Mouse (Mus musculus) heart, adult 2 months (tissue): Measurements from ENCODE around the gene Igfbp3. TPM values are rescaled to one million over a fixed set of nuclear protein-coding genes. Genes with fewer than 3 reads are reported as not detected.

Source experiments
- DNase-seq, 2 experiments: peaks; one replicate each; pipeline ENCODE4 v3.0.0; 2021
- H3K27ac ChIP-seq: fragments of 200-600 bp; 2 replicates; pipeline ENCODE4 v1.8.1; 2022
- H3K27me3 ChIP-seq: fragments of 200-500 bp; 2 replicates; pipeline ENCODE4 v1.6.1; 2012; ENCODE audit warnings: mild to moderate bottlenecking, low read length, inconsistent platforms, mixed read lengths; ENCODE audit not compliant: control insufficient read depth, insufficient read depth
- H3K36me3 ChIP-seq: fragments of 200-500 bp; 2 replicates; pipeline ENCODE4 v1.6.1; 2012; ENCODE audit warnings: low read length, inconsistent platforms; ENCODE audit not compliant: control insufficient read depth, insufficient read depth
- H3K4me1 ChIP-seq: fragments of 200-500 bp; 2 replicates; pipeline ENCODE4 v1.6.1; 2011; ENCODE audit warnings: low read length; ENCODE audit not compliant: control insufficient read depth, insufficient read depth
- H3K4me3 ChIP-seq: fragments of 200-600 bp; 2 replicates; pipeline ENCODE4 v1.8.1; 2022
- H3K79me2 ChIP-seq: fragments of 200-500 bp; replicated peaks from 2 replicates; pipeline ENCODE4 v1.6.1; 2012; ENCODE audit warnings: mild to moderate bottlenecking, inconsistent platforms, low read length, moderate library complexity, mixed read lengths; ENCODE audit not compliant: control insufficient read depth, insufficient read depth
- H3K9ac ChIP-seq: fragments of 200-500 bp; 2 replicates; pipeline ENCODE4 v1.6.1; 2012; ENCODE audit warnings: low read depth, mild to moderate bottlenecking, control low read depth, inconsistent platforms, low read length, mixed read lengths
- CTCF ChIP-seq: fragments of 200-600 bp; IDR thresholded peaks from 2 replicates; pipeline ENCODE4 v1.8.1; 2022; ENCODE audit warnings: antibody characterized with exemption, mild to moderate bottlenecking, moderate library complexity
- EP300 ChIP-seq: fragments of 200-500 bp; IDR thresholded peaks from 2 replicates; pipeline ENCODE4 v1.6.1; 2011; ENCODE audit warnings: low read depth, low read length, control low read depth; ENCODE audit not compliant: insufficient read depth
- POLR2A ChIP-seq: fragments of 200-500 bp; IDR thresholded peaks from 2 replicates; pipeline ENCODE4 v1.6.1; 2011; ENCODE audit warnings: mild to moderate bottlenecking, low read depth, low read length, control low read depth; ENCODE audit not compliant: insufficient read depth
- WGBS: fragments of 180-500 bp; shearing (Covaris S2); methylation state at CpG from one replicate; pipeline ENCODE4 v1.1.7; 2018; 5-methylcytosine and 5-hydroxymethylcytosine counted together
- intact Hi-C: fragments of 180-260 bp; cut with DNase I; formaldehyde crosslinking; loops from one replicate; pipeline ENCODE4 v1.15.1; 2025
- polyA plus RNA-seq: library from polyadenylated mRNA; depleted of rRNA; stranded (reverse); fragments of >200 nt; gene quantifications from 2 replicates; pipeline ENCODE4 v1.2.3, GENCODE M21; 2012
- total RNA-seq, 2 experiments: library from RNA; stranded (reverse); gene quantifications; 2 replicates each; pipeline ENCODE4 v1.2.3; 2021

Igfbp3 gene
- total and polyA plus RNA-seq, 3 experiments = 20.8 to 40.4 (median 32.2) TPM

GRCm38 (mm10) chr11:7238546-7238945 is 24.8 kb upstream of the Igfbp3 start:
- Histone ChIP-seq H3K27ac (no peak overlapping the region), H3K27me3 (no peaks in the 10 kb centered on the region), H3K9ac (no peak overlapping the region), H3K4me1 (peaks cover 3% of the 10 kb centered on the region; the same call in 1 of the 2 replicates), H3K79me2 (no peaks in the 10 kb centered on the region), H3K4me3 (no peak overlapping the region), H3K36me3 (no peaks in the 10 kb centered on the region)
- intact Hi-C loops = no loop called here
- no peak for DNase-seq
- WGBS = 77% methylated on average over 6 of the region's 6 CpGs
- TF ChIP-seq CTCF = no peak
- no peak for TF ChIP-seq POLR2A
- no peak for TF ChIP-seq EP300

GRCm38 (mm10) chr11:7237712-7238111 is 24.0 kb upstream of the Igfbp3 start:
- H3K27me3 ChIP-seq = no peaks in the 10 kb centered on the region
- no peak overlapping the region for H3K4me3 ChIP-seq
- DNase-seq = no peak
- no peaks in the 10 kb centered on the region for H3K36me3 ChIP-seq
- H3K27ac ChIP-seq = no peak overlapping the region
- intact Hi-C loops = no loop called here
- H3K9ac ChIP-seq = no peak overlapping the region
- no peaks in the 10 kb centered on the region for H3K79me2 ChIP-seq
- 22% methylated on average over 6 of the region's 6 CpGs for WGBS
- TF ChIP-seq EP300 = no peak
- no peak for TF ChIP-seq CTCF
- TF ChIP-seq POLR2A = no peak
- peaks cover 3% of the 10 kb centered on the region; the same call in 1 of the 2 replicates for H3K4me1 ChIP-seq

- intact Hi-C loops = no loop called here
- DNase-seq = no peak
- Histone ChIP-seq H3K27ac (no peak overlapping the region), H3K79me2 (no peaks in the 10 kb centered on the region), H3K9ac (no peak overlapping the region), H3K36me3 (no peaks in the 10 kb centered on the region), H3K27me3 (no peaks in the 10 kb centered on the region), H3K4me1 (peaks cover 3% of the 10 kb centered on the region; the same call in 1 of the 2 replicates), H3K4me3 (no peak overlapping the region)
- 93% methylated on average over 2 of the region's 2 CpGs for WGBS
- TF ChIP-seq POLR2A = no peak
- no peak for TF ChIP-seq EP300
- TF ChIP-seq CTCF = no peak
Measured at GRCm38 (mm10) chr11:7236751-7237150, 23.0 kb upstream of the Igfbp3 start.

GRCm38 (mm10) chr11:7234981-7235609 is 21.4 kb upstream of the Igfbp3 start:
- Histone ChIP-seq H3K36me3 (no peaks in the 10 kb centered on the region), H3K4me1 (peaks cover 3% of the 10 kb centered on the region; the same call in 1 of the 2 replicates), H3K79me2 (no peaks in the 10 kb centered on the region), H3K4me3 (no peak overlapping the region), H3K9ac (no peak overlapping the region), H3K27ac (no peak overlapping the region), H3K27me3 (no peaks in the 10 kb centered on the region)
- intact Hi-C loops = no loop called here
- WGBS = 32% methylated on average over 3 of the region's 3 CpGs
- no peak for DNase-seq
- no peak for TF ChIP-seq POLR2A
- no peak for TF ChIP-seq EP300
- TF ChIP-seq CTCF = no peak

DNA sequence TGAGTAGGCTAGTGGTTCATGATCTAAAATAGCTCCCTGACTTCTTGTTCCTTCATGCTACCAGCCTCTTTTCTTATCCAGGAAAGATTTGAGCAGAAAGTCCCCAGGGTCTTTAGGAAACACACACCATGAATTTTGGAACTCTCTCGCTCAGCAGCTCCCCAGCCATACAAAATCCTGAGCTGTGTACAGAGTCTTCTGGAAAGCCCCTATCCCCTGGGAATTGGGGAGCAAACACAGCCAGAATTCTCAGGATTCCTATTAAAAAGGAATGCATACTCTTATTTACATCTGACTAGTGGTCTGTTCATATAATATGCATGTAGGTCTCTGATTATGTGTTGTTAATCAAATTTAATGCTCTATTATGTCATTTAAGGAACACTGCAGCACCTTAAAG is 20.7 kb upstream of the Igfbp3 start:
- no peak for TF ChIP-seq POLR2A
- no peak for TF ChIP-seq EP300
- TF ChIP-seq CTCF = no peak
- Histone ChIP-seq H3K36me3 (no peaks in the 10 kb centered on the region), H3K79me2 (no peaks in the 10 kb centered on the region), H3K9ac (no peak overlapping the region), H3K4me3 (no peak overlapping the region), H3K4me1 (peaks cover 3% of the 10 kb centered on the region; the same call in 1 of the 2 replicates), H3K27ac (no peak overlapping the region), H3K27me3 (no peaks in the 10 kb centered on the region)
- WGBS = 43% methylated on average over 1 of the region's 1 CpGs
- intact Hi-C loops = no loop called here
- no peak for DNase-seq

GRCm38 (mm10) chr11:7233333-7233732 is 19.6 kb upstream of the Igfbp3 start:
- intact Hi-C loops = no loop called here
- 78% methylated on average over 2 of the region's 2 CpGs for WGBS
- DNase-seq = no peak
- H3K27ac ChIP-seq = no peak overlapping the region
- no peak overlapping the region for H3K4me3 ChIP-seq
- H3K4me1 ChIP-seq = peaks cover 3% of the 10 kb centered on the region; the same call in 1 of the 2 replicates
- TF ChIP-seq POLR2A (no peak), CTCF (no peak), EP300 (no peak)
- H3K27me3 ChIP-seq = no peaks in the 10 kb centered on the region
- H3K79me2 ChIP-seq = no peaks in the 10 kb centered on the region
- H3K9ac ChIP-seq = no peak overlapping the region
- no peaks in the 10 kb centered on the region for H3K36me3 ChIP-seq
